Mouse (Mus musculus) kidney, adult 8-10 months (tissue): ENCODE results near the gene Zfp710.
"Not testable (repeated sequence)": the region's sequence is repeated elsewhere in the genome, so short reads cannot be mapped to it uniquely, and the experiment has no call there.

Experiments
- DNase-seq, 2 experiments: peaks; one replicate each; pipeline ENCODE4 v3.0.0; 2022

Zfp710 gene

GRCm38 (mm10) chr7:80026990-80027635 lies 2.5 kb downstream of the Zfp710 start:
- peak; percentile 77 to 81 for DNase-seq

- peak; percentile 59 to 66 for DNase-seq
Observed at GRCm38 (mm10) chr7:80027636-80028417, 3.2 kb downstream of the Zfp710 start.

GRCm38 (mm10) chr7:80028418-80028720 lies 3.8 kb downstream of the Zfp710 start:
- DNase-seq = peak; percentile 66 to 70

- no peak for DNase-seq
Observed at GRCm38 (mm10) chr7:80030009-80030408, 5.4 kb downstream of the Zfp710 start.

- DNase-seq = no peak
Observed at GRCm38 (mm10) chr7:80030486-80030885, 5.9 kb downstream of the Zfp710 start.

- DNase-seq = no peak
Observed at GRCm38 (mm10) chr7:80030987-80031386, 6.4 kb downstream of the Zfp710 start.

GRCm38 (mm10) chr7:80031478-80031877 lies 6.9 kb downstream of the Zfp710 start:
- DNase-seq = no peak

GRCm38 (mm10) chr7:80032216-80033052 lies 7.8 kb downstream of the Zfp710 start:
- DNase-seq = peak in 1 of 2 experiments; percentile 48

- no peak for DNase-seq
Observed at GRCm38 (mm10) chr7:80033064-80033717, 8.6 kb downstream of the Zfp710 start.

- DNase-seq = no peak
Observed at GRCm38 (mm10) chr7:80033771-80034170, 9.2 kb downstream of the Zfp710 start.

GRCm38 (mm10) chr7:80035086-80035485 lies 10.5 kb downstream of the Zfp710 start:
- no peak for DNase-seq

GRCm38 (mm10) chr7:80035748-80036147 lies 11.1 kb downstream of the Zfp710 start:
- peak; percentile 76 to 87 for DNase-seq

- DNase-seq = no peak
Observed at GRCm38 (mm10) chr7:80039699-80040098, 15.1 kb downstream of the Zfp710 start.

GRCm38 (mm10) chr7:80044170-80044569 lies 19.6 kb downstream of the Zfp710 start:
- peak; percentile 45 to 63 for DNase-seq

- DNase-seq = no peak
Observed at GRCm38 (mm10) chr7:80047041-80047440, 22.4 kb downstream of the Zfp710 start.

- peak in 1 of 2 experiments; percentile 66 for DNase-seq
Observed at GRCm38 (mm10) chr7:80049746-80050145, 25.1 kb downstream of the Zfp710 start.

GRCm38 (mm10) chr7:80050382-80050781 lies 25.8 kb downstream of the Zfp710 start:
- DNase-seq = not testable (repeated sequence)

- no peak for DNase-seq
Observed at GRCm38 (mm10) chr7:80051835-80052234, 27.2 kb downstream of the Zfp710 start.

- peak; percentile 66 to 67 for DNase-seq
Observed at GRCm38 (mm10) chr7:80052261-80052660, 27.6 kb downstream of the Zfp710 start.

GRCm38 (mm10) chr7:80053147-80053546 lies 28.5 kb downstream of the Zfp710 start:
- peak; percentile 67 to 70 for DNase-seq

GRCm38 (mm10) chr7:80055781-80056180 lies 31.2 kb downstream of the Zfp710 start:
- DNase-seq = peak in 1 of 2 experiments; percentile 56

GRCm38 (mm10) chr7:80057002-80057691 lies 32.5 kb downstream of the Zfp710 start:
- DNase-seq = peak; percentile 83
